Mouse (Mus musculus): ENCODE results near the gene Ubb. TPM values are rescaled to one million over a fixed set of nuclear protein-coding genes. Genes with fewer than 3 reads are reported as not detected.
"Not testable (repeated sequence)": the region's sequence is repeated elsewhere in the genome, so short reads cannot be mapped to it uniquely, and the experiment has no call there.

The Ubb gene
- polyA plus RNA-seq (2015; fragmentation: Nextera tagmentation; extraction: Ambion mirVana): 1,540 and 1,587 TPM in 2 replicates

- WGBS (ENCODE audit: insufficient replicate concordance): under 1% methylated on average over 40 of the region's 40 CpGs
- Histone ChIP-seq H3K9ac (peak within 1 kb of the TSS; percentile 86), H3K9me3 (replicated peaks) (no peaks in the 10 kb centered on the region), H3K4me1 (replicated peaks) (peaks cover 47% of the 10 kb centered on the region), H3K27ac (replicated peaks) (peak within 1 kb of the TSS; percentile 97), H3K4me2 (peak within 1 kb of the TSS; percentile 99), H3K36me3 (replicated peaks) (peaks cover 29% of the 10 kb centered on the region), H3K4me3 (replicated peaks) (peak within 1 kb of the TSS; percentile 70), H3K27me3 (no peaks in the 10 kb centered on the region)
- ATAC-seq (ENCODE audit: insufficient read depth): peak; percentile 90
These were observed at the start of gene Ubb for GRCm38 (mm10) chr11:62550727-62551225. Ubb (plus strand) TSS chr11:62551171.

- H3K9ac ChIP-seq: no peak overlapping the region
- no peak for ATAC-seq (ENCODE audit: insufficient read depth)
- 71% methylated on average over 4 of the region's 4 CpGs for WGBS (ENCODE audit: insufficient replicate concordance)
- H3K27me3 ChIP-seq: no peaks in the 10 kb centered on the region
- H3K4me2 ChIP-seq: no peak overlapping the region
- H3K4me1 ChIP-seq (replicated peaks): no peaks in the 10 kb centered on the region
- no peak overlapping the region for H3K4me3 ChIP-seq (replicated peaks)
- H3K36me3 ChIP-seq (replicated peaks): no peaks in the 10 kb centered on the region
- H3K27ac ChIP-seq (replicated peaks): no peak overlapping the region
- H3K9me3 ChIP-seq (replicated peaks): no peaks in the 10 kb centered on the region
These were observed 43.3 kb upstream of the Ubb start for GRCm38 (mm10) chr11:62507683-62508082.

- not testable (repeated sequence) for H3K4me2 ChIP-seq; H3K4me1 ChIP-seq (replicated peaks); H3K27ac ChIP-seq (replicated peaks); H3K9me3 ChIP-seq (replicated peaks); H3K36me3 ChIP-seq (replicated peaks); H3K4me3 ChIP-seq (replicated peaks); ATAC-seq (ENCODE audit: insufficient read depth); H3K9ac ChIP-seq; H3K27me3 ChIP-seq
- WGBS (ENCODE audit: insufficient replicate concordance): 83% methylated on average over 13 of the region's 13 CpGs
These were observed 42.6 kb upstream of the Ubb start for GRCm38 (mm10) chr11:62508365-62508764.

GRCm38 (mm10) chr11:62508816-62509215, 42.2 kb upstream of the Ubb start:
- H3K4me1 ChIP-seq (replicated peaks); H3K4me3 ChIP-seq (replicated peaks); H3K36me3 ChIP-seq (replicated peaks); H3K27ac ChIP-seq (replicated peaks); H3K4me2 ChIP-seq; H3K9me3 ChIP-seq (replicated peaks); H3K9ac ChIP-seq; H3K27me3 ChIP-seq; ATAC-seq (ENCODE audit: insufficient read depth): not testable (repeated sequence)
- WGBS (ENCODE audit: insufficient replicate concordance): 90% methylated on average over 5 of the region's 5 CpGs

GRCm38 (mm10) chr11:62509571-62509970, 41.4 kb upstream of the Ubb start:
- no peak overlapping the region for H3K9ac ChIP-seq
- no peaks in the 10 kb centered on the region for H3K27me3 ChIP-seq
- no peaks in the 10 kb centered on the region for H3K4me1 ChIP-seq (replicated peaks)
- no peak for ATAC-seq (ENCODE audit: insufficient read depth)
- H3K9me3 ChIP-seq (replicated peaks): no peaks in the 10 kb centered on the region
- WGBS (ENCODE audit: insufficient replicate concordance): 60% methylated on average over 3 of the region's 3 CpGs
- H3K27ac ChIP-seq (replicated peaks): no peak overlapping the region
- H3K4me3 ChIP-seq (replicated peaks): no peak overlapping the region
- H3K4me2 ChIP-seq: no peak overlapping the region
- H3K36me3 ChIP-seq (replicated peaks): no peaks in the 10 kb centered on the region

- H3K4me1 ChIP-seq (replicated peaks): no peaks in the 10 kb centered on the region
- no peaks in the 10 kb centered on the region for H3K36me3 ChIP-seq (replicated peaks)
- H3K9ac ChIP-seq: no peak overlapping the region
- 85% methylated on average over 5 of the region's 5 CpGs for WGBS (ENCODE audit: insufficient replicate concordance)
- no peak overlapping the region for H3K27ac ChIP-seq (replicated peaks)
- H3K9me3 ChIP-seq (replicated peaks): no peaks in the 10 kb centered on the region
- no peak for ATAC-seq (ENCODE audit: insufficient read depth)
- H3K4me3 ChIP-seq (replicated peaks): no peak overlapping the region
- H3K27me3 ChIP-seq: no peaks in the 10 kb centered on the region
- H3K4me2 ChIP-seq: no peak overlapping the region
These were observed 40.0 kb upstream of the Ubb start for GRCm38 (mm10) chr11:62510956-62511355.

GRCm38 (mm10) chr11:62511444-62512202, 39.3 kb upstream of the Ubb start:
- Histone ChIP-seq H3K4me2 (no peak overlapping the region), H3K27ac (replicated peaks) (no peak overlapping the region), H3K27me3 (no peaks in the 10 kb centered on the region), H3K4me1 (replicated peaks) (no peaks in the 10 kb centered on the region), H3K36me3 (replicated peaks) (no peaks in the 10 kb centered on the region), H3K4me3 (replicated peaks) (no peak overlapping the region), H3K9me3 (replicated peaks) (no peaks in the 10 kb centered on the region), H3K9ac (no peak overlapping the region)
- ATAC-seq (ENCODE audit: insufficient read depth): no peak
- WGBS (ENCODE audit: insufficient replicate concordance): 81% methylated on average over 13 of the region's 13 CpGs

- Histone ChIP-seq H3K9me3 (replicated peaks) (no peaks in the 10 kb centered on the region), H3K4me3 (replicated peaks) (no peak overlapping the region), H3K27me3 (no peaks in the 10 kb centered on the region), H3K4me1 (replicated peaks) (no peaks in the 10 kb centered on the region), H3K4me2 (no peak overlapping the region), H3K36me3 (replicated peaks) (no peaks in the 10 kb centered on the region), H3K9ac (no peak overlapping the region), H3K27ac (replicated peaks) (no peak overlapping the region)
- no peak for ATAC-seq (ENCODE audit: insufficient read depth)
- WGBS (ENCODE audit: insufficient replicate concordance): 73% methylated on average over 8 of the region's 8 CpGs
These were observed 38.4 kb upstream of the Ubb start for GRCm38 (mm10) chr11:62512529-62513080.

- Histone ChIP-seq H3K36me3 (replicated peaks) (no peaks in the 10 kb centered on the region), H3K4me2 (no peak overlapping the region), H3K9me3 (replicated peaks) (no peaks in the 10 kb centered on the region), H3K4me1 (replicated peaks) (no peaks in the 10 kb centered on the region), H3K27me3 (no peaks in the 10 kb centered on the region), H3K4me3 (replicated peaks) (no peak overlapping the region), H3K9ac (no peak overlapping the region), H3K27ac (replicated peaks) (no peak overlapping the region)
- 79% methylated on average over 6 of the region's 6 CpGs for WGBS (ENCODE audit: insufficient replicate concordance)
- ATAC-seq (ENCODE audit: insufficient read depth): no peak
These were observed 37.7 kb upstream of the Ubb start for GRCm38 (mm10) chr11:62513311-62513710.

GRCm38 (mm10) chr11:62518991-62519390, 32.0 kb upstream of the Ubb start:
- 52% methylated on average over 2 of the region's 2 CpGs for WGBS (ENCODE audit: insufficient replicate concordance)
- Histone ChIP-seq H3K36me3 (replicated peaks) (no peaks in the 10 kb centered on the region), H3K4me3 (replicated peaks) (no peak overlapping the region), H3K4me2 (no peak overlapping the region), H3K27ac (replicated peaks) (no peak overlapping the region), H3K9ac (no peak overlapping the region), H3K4me1 (replicated peaks) (no peaks in the 10 kb centered on the region), H3K9me3 (replicated peaks) (no peaks in the 10 kb centered on the region), H3K27me3 (no peaks in the 10 kb centered on the region)
- ATAC-seq (ENCODE audit: insufficient read depth): no peak

GRCm38 (mm10) chr11:62522283-62522682, 28.7 kb upstream of the Ubb start:
- Histone ChIP-seq H3K36me3 (replicated peaks) (no peaks in the 10 kb centered on the region), H3K9ac (no peak overlapping the region), H3K9me3 (replicated peaks) (no peaks in the 10 kb centered on the region), H3K27ac (replicated peaks) (no peak overlapping the region), H3K4me1 (replicated peaks) (no peaks in the 10 kb centered on the region), H3K4me3 (replicated peaks) (no peak overlapping the region), H3K4me2 (no peak overlapping the region), H3K27me3 (no peaks in the 10 kb centered on the region)
- no peak for ATAC-seq (ENCODE audit: insufficient read depth)
- WGBS (ENCODE audit: insufficient replicate concordance): 27% methylated on average over 2 of the region's 2 CpGs
